Mouse (Mus musculus) cerebellum, adult 2 months (tissue): ENCODE data around the gene Zbtb3.
A peak's percentile ranks its signal among the peaks of the same experiment; 100 is the strongest.

Experiments used
- CTCF ChIP-seq: fragments of 200-500 bp; IDR thresholded peaks from 2 replicates; pipeline ENCODE4 v1.5.1; 2011; ENCODE audit warnings: low read depth, mild to moderate bottlenecking, control low read depth, low read length, moderate library complexity, borderline replicate concordance; ENCODE audit not compliant: insufficient read depth
- POLR2A ChIP-seq: fragments of 200-500 bp; IDR thresholded peaks from 2 replicates; pipeline ENCODE4 v1.6.1; 2011; ENCODE audit warnings: low read length, control low read depth, borderline replicate concordance; ENCODE audit not compliant: insufficient read depth

GRCm38 (mm10) chr19:8774086-8774835 lies 28.1 kb upstream of the Zbtb3 start, which contains the start of gene Tmem179b:
- TF ChIP-seq CTCF (no peak), POLR2A (peak; percentile 95)
